Mouse (Mus musculus): Measurements from ENCODE around the gene Insr.
"Not testable (repeated sequence)": the region's sequence is repeated elsewhere in the genome, so short reads cannot be mapped to it uniquely, and the experiment has no call there.

Gene Insr

DNA sequence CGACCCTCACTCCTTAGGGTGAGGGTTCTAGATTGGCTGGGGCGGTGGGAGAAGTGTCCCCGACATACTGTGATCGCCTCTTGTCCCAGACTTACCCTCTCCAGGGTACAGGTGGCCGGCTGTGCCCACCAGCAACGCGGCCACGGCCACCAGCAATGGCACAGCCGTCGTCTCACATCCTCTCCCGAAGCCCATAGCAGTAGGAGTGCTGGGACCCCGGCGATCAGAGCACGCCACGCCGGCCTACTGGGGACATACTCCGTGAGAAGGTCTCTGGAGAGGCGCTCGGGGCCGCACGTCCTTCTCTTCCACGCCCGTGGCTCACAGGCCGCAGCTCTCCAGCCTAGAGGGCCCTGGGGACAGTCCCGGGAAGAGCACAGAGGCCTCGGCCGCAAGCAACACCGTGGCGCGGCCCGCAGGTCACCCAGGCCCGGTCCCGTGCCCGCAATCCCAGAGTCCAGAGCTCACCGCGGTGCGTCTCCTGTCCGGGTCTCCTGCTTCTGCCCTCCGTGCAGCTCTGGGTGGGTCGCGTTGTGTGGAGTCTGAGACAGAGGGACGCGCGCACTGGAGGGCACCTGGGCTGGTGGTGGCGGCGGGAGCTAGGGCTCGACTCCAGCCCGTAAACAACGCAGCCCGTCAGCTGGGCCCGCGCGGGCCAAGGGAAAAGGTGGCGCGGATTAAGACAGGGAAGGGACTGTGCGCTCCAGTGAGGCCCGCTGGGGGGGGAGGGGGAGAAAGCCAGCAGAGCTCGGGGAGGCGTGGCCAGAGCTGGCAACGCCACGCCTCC is at the start of gene Insr:
TSS of gene Insr (minus strand) at position 684 of the 787 bp plus-strand sequence.
- DNase-seq (ENCODE audit: low spot score in 2 of 2), result peak; percentile 95 to 97

GRCm38 (mm10) chr8:3327538-3328245 is 48.3 kb upstream of the Insr start:
- DNase-seq (ENCODE audit: low spot score in 2 of 2), result no peak

- no peak for DNase-seq (ENCODE audit: low spot score in 2 of 2)
Measured at GRCm38 (mm10) chr8:3327056-3327455, 47.6 kb upstream of the Insr start.

DNA sequence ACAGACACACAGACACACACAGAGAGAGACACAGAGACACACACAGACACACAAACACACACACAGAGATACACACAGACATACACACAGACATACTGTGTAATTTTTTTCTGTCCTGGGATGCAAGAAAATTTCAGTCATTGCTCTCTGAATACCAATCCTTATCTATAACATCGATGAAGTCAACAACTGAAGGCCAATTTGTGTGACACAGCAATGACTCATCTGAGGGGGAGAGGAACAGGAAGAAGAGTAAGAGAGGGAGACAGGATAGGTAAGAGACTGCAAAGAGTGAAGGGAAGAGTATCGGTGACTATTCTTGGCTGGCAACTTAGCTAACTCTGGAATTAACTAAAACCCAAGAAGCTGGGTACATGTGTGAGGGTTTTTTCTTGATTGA is 44.8 kb upstream of the Insr start:
- DNase-seq (ENCODE audit: low spot score in 2 of 2), result no peak

GRCm38 (mm10) chr8:3319267-3319666 is 39.9 kb upstream of the Insr start:
- peak in 1 of 2 experiments; percentile 3 for DNase-seq (ENCODE audit: low spot score in 2 of 2)

DNA sequence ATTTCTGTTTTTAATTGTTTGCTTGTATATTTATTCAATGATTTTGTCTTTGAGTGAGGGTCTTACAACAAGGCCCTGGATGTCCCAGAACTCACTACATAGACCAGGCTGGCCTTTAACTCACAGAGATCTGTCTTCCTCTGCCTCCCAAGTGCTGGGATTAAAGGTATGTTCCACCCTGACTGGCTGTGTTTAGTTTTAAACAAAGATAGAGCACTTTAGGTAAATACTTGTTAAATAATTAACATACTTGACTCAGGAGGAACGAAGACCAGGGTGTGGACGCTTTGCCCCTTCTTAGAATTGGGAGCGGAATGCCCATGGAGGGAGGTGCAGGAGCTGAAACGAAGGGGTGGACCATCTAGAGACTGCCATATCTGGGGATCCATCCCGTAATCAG is 37.2 kb upstream of the Insr start:
- DNase-seq (ENCODE audit: low spot score in 2 of 2), result no peak

GRCm38 (mm10) chr8:3314345-3314744 is 34.9 kb upstream of the Insr start:
- no peak for DNase-seq (ENCODE audit: low spot score in 2 of 2)

DNA sequence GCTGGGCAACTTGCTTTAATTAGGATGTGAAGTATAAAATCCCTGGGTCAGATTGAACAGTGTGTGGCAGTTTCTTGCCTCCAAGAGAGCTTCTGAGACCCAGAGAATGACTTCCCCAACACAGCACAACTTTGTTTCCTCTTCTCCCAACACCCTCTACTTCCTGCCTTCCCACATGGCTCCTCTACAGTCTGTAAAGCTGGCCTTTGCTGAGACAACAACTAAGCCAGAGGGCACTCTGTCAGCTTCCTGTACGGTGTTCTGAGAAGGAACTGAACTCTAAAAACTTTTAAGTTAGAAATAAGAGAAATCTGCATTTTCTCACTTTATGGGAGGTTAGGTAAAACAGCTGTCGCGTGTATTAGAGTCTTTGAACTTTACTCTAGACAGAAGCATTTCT is 34.4 kb upstream of the Insr start:
- peak in 1 of 2 experiments; percentile 26 for DNase-seq (ENCODE audit: low spot score in 2 of 2)

DNA sequence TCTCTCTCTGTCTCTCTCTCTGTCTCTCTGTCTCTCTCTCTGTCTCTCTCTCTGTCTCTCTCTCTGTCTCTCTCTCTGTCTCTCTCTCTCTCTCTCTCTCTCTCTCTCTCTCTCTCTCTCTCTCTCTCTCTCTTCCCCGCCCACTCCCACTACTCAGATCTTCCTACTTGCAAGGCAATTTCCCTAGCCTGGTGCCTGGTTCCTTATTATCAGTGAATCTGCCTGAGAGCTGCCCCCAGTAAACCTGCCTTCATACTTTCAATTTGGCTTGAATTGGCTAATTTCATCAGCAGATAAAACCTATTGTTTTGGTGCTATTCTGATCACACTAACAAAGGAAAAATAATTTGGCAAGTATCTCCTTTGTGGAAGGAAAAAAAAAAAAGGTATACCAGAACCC is 34.0 kb upstream of the Insr start:
- not testable (repeated sequence) for DNase-seq (ENCODE audit: low spot score in 2 of 2)

DNA sequence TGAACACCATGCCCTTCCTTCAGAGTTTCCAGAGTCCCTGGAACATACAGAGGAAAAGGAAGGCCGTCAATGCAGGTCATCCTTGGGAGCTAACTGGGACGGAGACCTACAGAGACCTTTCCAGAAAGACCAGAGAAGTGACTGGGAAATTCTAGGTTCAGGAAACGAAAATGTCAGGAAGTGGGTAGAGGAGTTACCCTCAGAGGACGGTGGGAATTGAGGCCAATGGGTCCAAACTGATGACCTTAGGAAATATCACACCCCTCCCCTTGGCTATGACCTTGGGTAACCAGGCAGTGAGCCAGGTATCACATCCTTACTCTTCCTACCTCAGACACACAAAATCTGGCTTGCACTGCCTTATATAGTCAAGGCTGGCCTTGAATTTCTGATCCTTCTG is 32.1 kb upstream of the Insr start:
- DNase-seq (ENCODE audit: low spot score in 2 of 2), result no peak

GRCm38 (mm10) chr8:3309636-3310035 is 30.2 kb upstream of the Insr start:
- DNase-seq (ENCODE audit: low spot score in 2 of 2), result peak in 1 of 2 experiments; percentile 31

DNA sequence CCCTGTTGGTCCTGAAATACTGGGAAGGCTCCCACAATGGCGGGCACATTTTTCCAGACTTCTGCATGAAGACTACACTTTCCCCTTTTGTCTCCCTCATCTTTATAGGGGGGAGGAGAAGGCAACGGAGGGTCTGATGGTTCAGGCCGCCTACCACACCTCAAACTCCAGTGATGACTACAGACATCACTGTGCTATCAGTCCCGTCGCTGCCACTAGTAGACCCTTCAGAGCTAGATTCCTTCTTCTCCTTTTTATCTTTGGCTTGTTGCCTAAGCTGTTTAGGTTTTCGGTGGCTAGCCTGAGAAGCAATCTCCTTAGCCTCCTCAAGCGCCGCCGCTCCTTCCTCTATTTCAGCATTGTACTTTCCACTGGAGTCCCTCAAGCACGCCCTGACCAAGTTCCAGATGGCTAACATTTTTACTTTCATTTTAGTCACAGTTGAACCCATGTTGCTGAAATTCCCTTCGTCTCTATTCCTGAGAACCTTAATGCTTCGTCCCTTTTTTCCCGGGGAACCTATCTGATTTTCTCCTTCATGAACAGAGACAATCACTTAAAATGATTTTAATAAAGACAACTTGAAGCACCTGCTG is 28.9 kb upstream of the Insr start:
- peak in 1 of 2 experiments; percentile 28 for DNase-seq (ENCODE audit: low spot score in 2 of 2)

DNA sequence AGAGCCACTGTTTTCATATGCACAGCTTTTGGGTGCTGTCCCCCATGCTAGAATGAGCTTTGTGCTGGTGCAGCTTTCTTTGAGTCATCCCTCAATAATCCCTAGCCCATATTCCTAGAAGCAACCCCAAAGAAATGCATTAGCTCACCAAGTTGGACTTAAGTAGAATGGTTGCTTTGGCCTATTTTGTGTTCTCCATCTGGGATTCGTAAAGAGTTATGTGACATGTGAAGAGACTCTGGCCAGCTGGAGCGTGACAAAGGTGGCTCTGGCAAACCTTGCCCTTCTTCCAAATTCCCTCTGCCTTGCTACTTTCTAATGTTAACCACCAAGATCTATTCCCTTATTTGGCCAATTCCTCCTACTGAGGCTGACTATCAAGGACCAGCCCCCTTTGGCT is 22.7 kb upstream of the Insr start:
- no peak for DNase-seq (ENCODE audit: low spot score in 2 of 2)

DNA sequence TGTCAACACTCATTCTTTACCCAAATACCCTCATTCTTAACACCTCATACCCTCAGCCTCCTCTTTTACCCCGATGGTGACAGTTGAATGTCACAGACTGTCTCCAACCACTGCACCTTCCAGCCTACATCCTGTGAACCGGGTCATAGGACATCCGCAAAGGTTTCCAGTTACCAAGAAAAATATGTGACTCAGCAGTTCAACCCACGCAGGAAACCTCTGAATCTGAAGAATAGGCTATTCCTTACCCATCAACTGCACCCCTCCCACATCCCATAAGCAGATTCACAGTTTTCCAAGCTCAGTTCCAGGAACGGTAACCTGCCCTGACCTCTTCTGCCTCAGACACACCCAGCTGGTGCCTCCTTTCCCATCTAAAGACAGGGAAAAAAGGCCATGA is 19.9 kb upstream of the Insr start:
- no peak for DNase-seq (ENCODE audit: low spot score in 2 of 2)

GRCm38 (mm10) chr8:3285824-3286223 is 6.4 kb upstream of the Insr start:
- no peak for DNase-seq (ENCODE audit: low spot score in 2 of 2)

- no peak for DNase-seq (ENCODE audit: low spot score in 2 of 2)
Measured at GRCm38 (mm10) chr8:3284656-3285055, 5.2 kb upstream of the Insr start.

GRCm38 (mm10) chr8:3281296-3281695 is 1.9 kb upstream of the Insr start:
- no peak for DNase-seq (ENCODE audit: low spot score in 2 of 2)

DNA sequence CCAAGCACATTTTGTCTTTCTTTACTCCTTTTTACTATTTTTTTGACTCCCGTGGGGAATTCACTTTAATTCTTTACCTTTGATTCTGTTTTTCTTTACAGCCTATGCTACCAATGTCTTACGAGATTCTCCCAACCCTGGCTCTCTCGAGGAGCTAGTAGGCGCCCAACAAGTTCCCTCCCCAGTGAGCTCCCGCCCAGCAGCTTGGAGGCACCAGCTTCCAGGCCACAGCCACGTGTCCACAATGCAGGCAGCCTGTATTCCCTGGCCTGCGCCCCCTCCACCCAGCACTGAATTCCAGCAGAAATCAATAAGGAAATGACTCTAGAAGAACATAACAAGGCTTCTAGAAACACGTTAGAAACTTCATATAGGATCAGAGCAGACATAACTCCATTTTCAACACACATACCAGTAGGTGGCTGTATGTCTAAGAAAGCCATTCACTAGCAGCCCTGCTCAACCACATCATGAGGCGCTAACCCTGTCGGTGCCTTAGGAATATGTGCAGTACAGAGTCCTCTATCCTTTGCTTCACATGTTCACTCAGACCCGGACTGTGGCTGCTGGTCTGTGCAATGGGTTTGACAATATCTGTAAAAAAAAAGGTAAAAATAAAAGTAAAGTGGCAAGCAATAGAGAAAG is 971 bp upstream of the Insr start:
- DNase-seq (ENCODE audit: low spot score in 2 of 2), result peak; percentile 45 to 48

- peak in 1 of 2 experiments; percentile 38 for DNase-seq (ENCODE audit: low spot score in 2 of 2)
Measured at GRCm38 (mm10) chr8:3279721-3280077, 282 bp upstream of the Insr start.

GRCm38 (mm10) chr8:3278181-3278820 is 1.1 kb downstream of the Insr start:
- DNase-seq (ENCODE audit: low spot score in 2 of 2), result no peak

DNA sequence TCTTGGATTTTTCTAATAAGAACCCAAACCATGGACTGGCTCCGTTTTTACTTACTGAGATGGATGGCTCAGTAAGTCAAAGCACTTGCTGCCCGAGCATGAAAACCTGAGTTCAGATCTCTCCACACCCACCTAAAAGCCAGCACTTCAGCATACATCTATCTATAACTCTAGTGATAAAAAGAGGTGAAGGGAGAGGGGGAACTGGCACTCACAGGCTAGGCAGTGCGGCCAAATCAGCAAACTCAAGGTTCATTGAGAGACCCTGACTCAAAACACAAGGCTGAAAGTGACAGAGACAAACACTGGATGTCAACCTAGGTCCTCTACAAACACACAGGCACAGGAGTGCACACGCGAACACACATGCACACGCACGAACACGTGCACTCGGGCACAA is 2.2 kb downstream of the Insr start:
- no peak for DNase-seq (ENCODE audit: low spot score in 2 of 2)

DNA sequence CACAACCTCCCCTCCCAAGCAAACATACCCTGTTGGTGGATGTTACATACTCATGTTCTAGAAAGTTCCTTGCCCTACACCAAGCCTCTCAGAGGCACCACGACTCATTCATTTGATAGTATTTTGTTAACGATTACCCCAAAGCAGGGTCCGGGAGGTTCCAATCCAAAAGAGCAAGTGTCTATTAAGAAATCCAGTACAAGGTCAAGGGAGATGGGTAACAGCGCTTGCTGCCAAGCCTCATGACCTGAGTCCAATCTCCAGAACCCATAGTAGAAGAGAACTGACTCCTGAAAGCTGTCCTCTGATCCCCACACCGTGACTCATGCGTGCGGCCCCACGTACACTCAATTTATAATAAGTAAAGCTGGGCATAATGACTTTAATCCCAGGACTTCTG is 3.4 kb downstream of the Insr start:
- DNase-seq (ENCODE audit: low spot score in 2 of 2), result no peak

All from right cerebral cortex, postnatal 10 days (tissue).